Mouse (Mus musculus): ENCODE data around the gene Il20rb.

- TF ChIP-seq CTCF (IDR thresholded peaks at IDR 0.05; ENCODE audit: low read depth), result no peak
- TF ChIP-seq EP300 (IDR thresholded peaks at IDR 0.05; ENCODE audit: low read depth), result no peak
These were observed 18.4 kb downstream of the Il20rb start for GRCm38 (mm10) chr9:100468151-100468550.
